Mouse (Mus musculus): ENCODE measurements around the gene Itih4. TPM values are rescaled to one million over a fixed set of nuclear protein-coding genes. Genes with fewer than 3 reads are reported as not detected.

Gene Itih4
- polyA plus RNA-seq, 1 experiment, result 0.47 TPM

DNA sequence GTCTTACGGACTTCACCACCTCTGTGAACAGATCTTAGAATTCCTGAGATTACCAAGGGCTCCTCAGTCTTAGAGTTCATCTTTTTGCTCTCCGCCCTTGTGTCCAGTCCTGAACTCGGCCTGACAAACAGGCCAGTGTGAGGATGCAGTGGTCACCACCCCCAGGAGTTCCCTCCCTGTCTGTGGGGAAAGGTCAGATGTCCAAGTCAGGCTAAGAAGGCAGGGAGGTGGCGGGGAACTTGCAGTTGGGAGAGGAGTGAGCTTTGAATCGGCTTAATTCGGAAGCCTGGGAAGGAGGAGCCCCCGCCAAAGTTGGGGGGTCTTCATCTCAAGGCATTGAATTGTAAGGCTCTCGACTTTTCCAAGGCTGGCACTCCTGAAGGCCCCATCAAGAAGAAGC is 6.0 kb upstream of the Itih4 start:
- 83% methylated on average over 8 of the region's 8 CpGs for WGBS
- no peak for DNase-seq
- TF ChIP-seq CTCF (IDR thresholded peaks at IDR 0.05; ENCODE audit: borderline replicate concordance, insufficient read depth, low read depth, low read length), result no peak
- no peak for TF ChIP-seq POLR2A (IDR thresholded peaks at IDR 0.05; ENCODE audit: borderline replicate concordance, insufficient read depth, low read length)
- Histone ChIP-seq H3K4me3 (replicated peaks; ENCODE audit: insufficient read depth, low read depth, low read length) (no peak overlapping the region), H3K27ac (ENCODE audit: insufficient read depth, low read length) (no peak overlapping the region), H3K27me3 (ENCODE audit: control insufficient read depth, insufficient read depth, low read length) (no peaks in the 10 kb centered on the region), H3K4me1 (ENCODE audit: control insufficient read depth, insufficient read depth, low read length) (peaks cover 19% of the 10 kb centered on the region)

DNA sequence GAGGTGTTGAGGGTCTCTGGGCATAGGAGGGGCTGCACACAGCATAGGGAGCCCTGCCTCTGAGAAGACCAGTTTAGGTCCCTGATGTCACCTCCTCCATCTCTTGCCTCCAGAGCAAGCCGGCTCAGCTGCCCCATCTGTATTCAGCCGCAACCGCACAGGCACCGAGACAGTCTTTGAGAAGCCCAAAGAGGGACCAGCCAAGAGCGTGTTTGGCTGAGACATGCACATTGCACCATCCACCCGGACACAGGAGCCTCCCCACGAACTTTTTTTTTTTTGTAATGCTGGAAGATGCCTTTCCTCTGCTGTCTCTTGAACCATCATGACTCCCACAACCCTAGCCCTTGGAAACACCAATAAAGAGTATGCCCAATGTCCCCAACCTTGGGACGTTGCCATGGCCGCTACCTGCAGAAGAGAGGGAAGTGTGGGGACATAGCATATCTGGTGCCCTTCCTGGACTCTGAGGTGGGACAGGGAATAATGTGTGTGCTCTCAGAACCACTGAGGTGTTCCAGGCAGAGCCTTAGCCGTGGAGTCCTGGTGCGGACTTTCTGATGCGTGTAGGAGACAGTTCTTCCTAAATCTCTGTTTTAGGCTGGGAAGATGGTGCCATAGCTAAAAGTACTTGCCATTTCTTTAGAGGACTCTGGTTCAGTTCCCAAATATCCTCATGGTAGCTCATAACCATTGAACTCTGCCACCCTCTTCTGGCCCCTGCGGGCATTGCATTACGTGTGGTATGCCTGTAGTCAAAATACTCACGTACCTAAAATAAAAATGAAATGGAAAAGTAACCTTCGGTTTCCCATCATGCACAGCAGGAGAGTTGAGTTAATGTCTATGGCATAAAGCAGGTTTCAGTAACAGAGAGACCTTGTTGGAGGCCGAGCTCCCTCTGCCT is 5.2 kb upstream of the Itih4 start:
- Histone ChIP-seq H3K27me3 (ENCODE audit: control insufficient read depth, insufficient read depth, low read length) (no peaks in the 10 kb centered on the region), H3K4me1 (ENCODE audit: control insufficient read depth, insufficient read depth, low read length) (peaks cover 19% of the 10 kb centered on the region), H3K27ac (ENCODE audit: insufficient read depth, low read length) (0 out of 2 replicates have a peak overlapping the region, but pooled peaks have one; percentile 19), H3K4me3 (replicated peaks; ENCODE audit: insufficient read depth, low read depth, low read length) (no peak overlapping the region)
- DNase-seq, result peak; percentile 53 to 67
- no peak for TF ChIP-seq POLR2A (IDR thresholded peaks at IDR 0.05; ENCODE audit: borderline replicate concordance, insufficient read depth, low read length)
- TF ChIP-seq CTCF (IDR thresholded peaks at IDR 0.05; ENCODE audit: borderline replicate concordance, insufficient read depth, low read depth, low read length), result peak; percentile 58
- 81% methylated on average over 17 of the region's 17 CpGs for WGBS

DNA sequence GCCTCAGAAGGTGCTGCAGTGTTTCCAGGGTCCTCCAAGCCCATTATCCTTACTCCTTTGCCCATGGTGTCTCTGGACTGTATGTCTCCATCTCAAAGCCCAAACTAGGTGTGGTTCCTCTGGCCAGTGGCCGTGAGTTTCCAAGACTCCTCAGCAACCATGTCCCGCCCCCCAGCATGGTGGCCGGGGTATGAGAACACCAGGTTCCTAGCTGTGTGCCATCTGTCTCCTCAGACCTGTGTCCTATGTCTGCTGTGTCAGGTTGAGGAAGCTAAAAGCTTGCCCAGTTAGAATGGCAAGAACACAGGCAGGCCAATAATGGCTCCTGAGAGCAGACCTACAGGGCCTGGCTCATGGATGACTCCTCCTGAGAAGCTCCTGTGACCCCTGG is 4.6 kb upstream of the Itih4 start:
- DNase-seq, result peak; percentile 41 to 58
- H3K27me3 ChIP-seq (ENCODE audit: control insufficient read depth, insufficient read depth, low read length), result no peaks in the 10 kb centered on the region
- no peak for TF ChIP-seq POLR2A (IDR thresholded peaks at IDR 0.05; ENCODE audit: borderline replicate concordance, insufficient read depth, low read length)
- no peak for TF ChIP-seq CTCF (IDR thresholded peaks at IDR 0.05; ENCODE audit: borderline replicate concordance, insufficient read depth, low read depth, low read length)
- 20% methylated on average over 3 of the region's 3 CpGs for WGBS
- peak overlapping the region; percentile 19; the same call in 1 of the 2 replicates for H3K27ac ChIP-seq (ENCODE audit: insufficient read depth, low read length)
- H3K4me3 ChIP-seq (replicated peaks; ENCODE audit: insufficient read depth, low read depth, low read length), result no peak overlapping the region
- peaks cover 19% of the 10 kb centered on the region for H3K4me1 ChIP-seq (ENCODE audit: control insufficient read depth, insufficient read depth, low read length)

DNA sequence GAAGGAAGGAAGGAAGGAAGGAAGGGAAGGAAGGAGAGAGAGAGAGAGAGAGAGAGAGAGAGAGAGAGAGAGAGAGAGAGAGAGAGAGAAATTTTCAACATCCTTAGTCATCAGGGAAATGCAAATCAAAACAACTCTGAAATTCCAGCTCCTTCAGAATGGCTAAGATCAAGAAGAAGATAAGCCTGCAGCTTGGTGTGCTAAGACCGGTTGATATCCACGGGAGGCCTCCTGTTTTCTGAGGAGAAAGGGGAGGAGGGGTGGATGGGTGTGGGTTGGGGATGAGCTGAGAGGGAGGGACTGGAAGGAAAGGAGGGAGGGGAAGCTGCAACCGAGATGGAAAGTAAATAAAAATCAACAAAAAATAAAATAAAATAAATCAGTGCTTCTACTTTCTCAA is 978 bp upstream of the Itih4 start:
- Histone ChIP-seq H3K4me3 (replicated peaks; ENCODE audit: insufficient read depth, low read depth, low read length) (no peak overlapping the region), H3K27me3 (ENCODE audit: control insufficient read depth, insufficient read depth, low read length) (no peaks in the 10 kb centered on the region), H3K4me1 (ENCODE audit: control insufficient read depth, insufficient read depth, low read length) (peaks cover 17% of the 10 kb centered on the region), H3K27ac (ENCODE audit: insufficient read depth, low read length) (no peak overlapping the region)
- TF ChIP-seq POLR2A (IDR thresholded peaks at IDR 0.05; ENCODE audit: borderline replicate concordance, insufficient read depth, low read length) (no peak), CTCF (IDR thresholded peaks at IDR 0.05; ENCODE audit: borderline replicate concordance, insufficient read depth, low read depth, low read length) (no peak)
- WGBS, result 22% methylated on average over 3 of the region's 3 CpGs
- no peak for DNase-seq

DNA sequence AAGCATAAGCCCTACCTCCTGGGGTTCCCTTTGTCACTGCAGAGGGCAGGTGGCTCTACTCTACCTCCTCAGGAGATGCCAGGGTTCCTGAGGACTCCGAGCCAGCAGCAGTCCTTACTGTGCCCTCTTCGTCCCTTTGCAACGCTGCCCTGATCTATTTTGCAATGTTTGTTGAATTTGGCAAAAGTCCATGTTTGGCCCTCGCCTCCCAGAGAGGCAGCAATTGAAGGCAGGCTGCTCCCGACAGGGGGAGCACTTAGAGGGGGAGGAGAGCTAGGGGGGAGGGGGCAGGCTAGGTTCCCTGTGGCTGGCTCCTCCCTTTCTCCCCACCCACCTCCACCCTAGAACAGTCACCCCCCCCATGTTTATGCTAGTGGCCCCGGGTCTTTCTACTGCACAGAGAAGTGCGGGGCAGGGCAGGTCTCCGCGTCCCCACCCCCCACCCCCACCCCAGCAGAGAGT is 2.0 kb downstream of the Itih4 start:
- Histone ChIP-seq H3K27ac (ENCODE audit: insufficient read depth, low read length) (no peak overlapping the region), H3K4me3 (replicated peaks; ENCODE audit: insufficient read depth, low read depth, low read length) (no peak overlapping the region), H3K4me1 (ENCODE audit: control insufficient read depth, insufficient read depth, low read length) (peaks cover 7% of the 10 kb centered on the region), H3K27me3 (ENCODE audit: control insufficient read depth, insufficient read depth, low read length) (no peaks in the 10 kb centered on the region)
- DNase-seq, result peak; percentile 46 to 50
- no peak for TF ChIP-seq CTCF (IDR thresholded peaks at IDR 0.05; ENCODE audit: borderline replicate concordance, insufficient read depth, low read depth, low read length)
- 12% methylated on average over 9 of the region's 9 CpGs for WGBS

DNA sequence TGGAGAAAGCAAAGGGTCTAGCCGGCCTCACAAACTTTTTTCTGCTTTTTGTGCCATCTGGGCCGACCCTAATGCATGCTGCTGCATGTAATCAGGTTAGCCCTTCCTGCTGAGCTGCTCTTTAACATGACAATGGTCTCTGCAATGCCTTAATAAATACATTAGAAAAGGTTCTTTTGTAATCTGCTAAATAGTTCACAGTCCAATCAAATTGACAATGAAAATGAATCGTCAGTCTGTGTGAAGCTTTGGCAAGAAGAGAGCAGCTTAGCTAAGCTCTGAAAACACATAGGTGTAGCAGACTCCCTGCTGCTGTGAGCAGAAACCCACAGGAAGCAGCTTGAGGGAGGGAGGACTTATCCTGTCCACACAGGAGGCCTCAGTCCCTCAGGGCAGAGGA is 13.7 kb downstream of the Itih4 start:
- H3K27ac ChIP-seq (ENCODE audit: insufficient read depth, low read length), result no peak overlapping the region
- WGBS, result 22% methylated on average over 3 of the region's 3 CpGs
- H3K4me1 ChIP-seq (ENCODE audit: control insufficient read depth, insufficient read depth, low read length), result no peaks in the 10 kb centered on the region

DNA sequence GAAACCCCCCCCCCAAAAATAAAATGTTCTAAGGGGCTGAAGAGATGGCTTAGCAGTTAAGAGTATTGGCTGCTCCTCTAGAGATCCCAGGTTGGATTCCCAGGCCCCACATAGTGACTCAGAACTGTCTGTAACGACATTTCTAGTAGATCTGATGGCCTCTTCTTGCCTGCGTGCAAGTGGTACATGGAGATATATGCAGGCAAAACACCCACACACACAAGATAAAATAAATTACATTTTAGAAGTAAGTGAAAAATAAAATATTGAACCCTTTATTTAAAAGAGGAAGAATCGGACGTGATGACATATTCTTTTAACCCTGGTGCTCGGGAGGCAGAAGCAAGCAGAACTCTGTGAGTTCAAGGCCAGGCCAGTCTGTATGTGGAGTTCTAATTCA is 16.4 kb downstream of the Itih4 start:
- DNase-seq, result no peak
- WGBS, result 92% methylated on average over 5 of the region's 5 CpGs
- H3K27ac ChIP-seq (ENCODE audit: insufficient read depth, low read length), result no peak overlapping the region
- H3K27me3 ChIP-seq (ENCODE audit: control insufficient read depth, insufficient read depth, low read length), result no peaks in the 10 kb centered on the region
- H3K4me3 ChIP-seq (replicated peaks; ENCODE audit: insufficient read depth, low read depth, low read length), result no peak overlapping the region
- H3K4me1 ChIP-seq (ENCODE audit: control insufficient read depth, insufficient read depth, low read length), result no peaks in the 10 kb centered on the region
- no peak for TF ChIP-seq POLR2A (IDR thresholded peaks at IDR 0.05; ENCODE audit: borderline replicate concordance, insufficient read depth, low read length)
- TF ChIP-seq CTCF (IDR thresholded peaks at IDR 0.05; ENCODE audit: borderline replicate concordance, insufficient read depth, low read depth, low read length), result no peak

More for the DNA sequence above, 13.7 kb downstream of the Itih4 start:
- no peaks in the 10 kb centered on the region for H3K27me3 ChIP-seq (ENCODE audit: control insufficient read depth, insufficient read depth, low read length)
- H3K4me3 ChIP-seq (replicated peaks; ENCODE audit: insufficient read depth, low read depth, low read length), result no peak overlapping the region
- TF ChIP-seq POLR2A (IDR thresholded peaks at IDR 0.05; ENCODE audit: borderline replicate concordance, insufficient read depth, low read length), result no peak
- TF ChIP-seq CTCF (IDR thresholded peaks at IDR 0.05; ENCODE audit: borderline replicate concordance, insufficient read depth, low read depth, low read length), result no peak
- DNase-seq, result no peak

DNA sequence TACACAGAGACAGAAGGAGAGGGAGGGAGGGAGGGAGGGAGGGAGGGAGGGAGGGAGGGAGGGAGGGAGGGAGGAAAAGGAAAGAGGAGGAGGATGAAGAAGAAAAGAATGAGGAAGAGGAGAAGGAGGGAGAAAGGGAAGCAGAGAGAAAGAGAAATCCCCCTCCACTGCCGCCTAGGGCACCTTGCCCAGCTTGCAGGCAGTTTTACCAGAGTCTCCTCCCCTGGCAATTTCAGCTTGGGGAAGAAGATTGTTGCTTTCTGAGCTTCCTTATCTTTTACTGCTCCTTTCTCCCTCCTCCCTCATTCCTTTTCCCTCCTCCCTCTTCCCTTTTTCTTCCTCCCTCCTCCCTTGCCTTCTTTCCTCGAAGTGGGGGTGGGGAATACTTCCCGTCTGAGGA is 16.8 kb downstream of the Itih4 start:
- no peak overlapping the region for H3K4me3 ChIP-seq (replicated peaks; ENCODE audit: insufficient read depth, low read depth, low read length)
- no peak for DNase-seq
- TF ChIP-seq POLR2A (IDR thresholded peaks at IDR 0.05; ENCODE audit: borderline replicate concordance, insufficient read depth, low read length), result no peak
- TF ChIP-seq CTCF (IDR thresholded peaks at IDR 0.05; ENCODE audit: borderline replicate concordance, insufficient read depth, low read depth, low read length), result no peak
- 64% methylated on average over 3 of the region's 3 CpGs for WGBS
- no peaks in the 10 kb centered on the region for H3K4me1 ChIP-seq (ENCODE audit: control insufficient read depth, insufficient read depth, low read length)
- H3K27me3 ChIP-seq (ENCODE audit: control insufficient read depth, insufficient read depth, low read length), result no peaks in the 10 kb centered on the region
- no peak overlapping the region for H3K27ac ChIP-seq (ENCODE audit: insufficient read depth, low read length)

All from cerebellum, adult 2 months (tissue).